Mouse (Mus musculus) right cerebral cortex, postnatal 10 days (tissue): Measurements from ENCODE around the gene Fem1a.
A peak's percentile ranks its signal among the peaks of the same experiment; 100 is the strongest.

Source experiments
- DNase-seq, 2 experiments: peaks; one replicate each; pipeline ENCODE4 v3.0.0; 2021; ENCODE audit warnings: low spot score in 2 of 2

The Fem1a gene

DNA sequence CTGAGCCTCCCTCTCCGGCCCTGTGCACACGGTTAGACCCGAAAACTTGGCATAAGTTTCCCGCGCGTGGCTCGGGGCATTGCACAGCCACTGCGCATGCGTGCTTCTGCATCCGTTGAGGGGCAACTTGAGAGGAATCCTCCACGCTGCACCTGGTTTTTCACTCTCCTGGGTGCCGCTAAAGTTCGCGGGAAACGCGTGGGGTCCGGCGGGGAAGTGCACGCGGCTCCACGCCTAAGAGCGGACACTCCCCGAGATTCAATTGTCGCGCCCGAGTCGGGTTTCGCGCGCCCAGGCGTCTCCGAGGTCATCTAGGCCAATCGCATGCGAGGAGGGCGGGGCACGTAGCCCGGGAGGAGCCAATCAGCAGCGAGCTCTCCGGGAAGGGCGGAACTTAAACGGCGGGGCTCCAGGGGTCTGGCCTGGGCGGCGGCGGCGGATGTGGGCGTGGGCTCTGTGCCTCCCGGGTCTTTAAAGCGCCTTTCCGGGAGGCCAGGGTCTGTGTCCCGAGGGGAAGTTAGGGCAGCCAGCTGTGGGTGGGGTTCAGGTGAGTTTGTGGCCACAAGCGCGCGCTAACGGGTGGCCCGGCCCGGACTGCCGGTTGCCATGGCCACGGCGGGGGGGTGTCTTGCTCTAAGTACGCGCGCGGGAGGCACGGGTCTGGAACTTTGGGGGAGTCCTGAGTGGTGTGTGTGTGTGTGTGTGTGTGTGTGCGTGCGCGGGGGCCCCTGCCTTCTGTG lies 47.4 kb downstream of the Fem1a start:
- DNase-seq, result peak; percentile 96 to 97

DNA sequence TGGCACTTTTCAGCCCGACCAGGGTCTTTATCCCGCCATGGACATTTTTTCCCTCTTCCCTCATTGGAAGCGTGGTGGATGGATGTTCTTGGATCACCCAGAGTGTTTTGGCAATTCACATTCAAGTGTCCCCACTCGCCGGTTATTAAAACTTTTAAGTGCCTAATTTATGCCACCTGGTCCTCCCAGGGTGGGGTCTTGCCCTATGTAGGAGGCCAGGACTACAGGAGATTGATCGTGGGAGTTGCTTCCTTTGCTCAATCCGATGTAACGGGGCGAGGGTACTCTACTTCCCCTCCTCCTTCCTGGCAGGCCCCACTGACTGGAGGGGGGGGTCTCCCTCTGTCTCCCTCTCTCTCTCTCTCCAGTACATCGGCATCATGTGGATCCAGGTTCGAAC lies 48.1 kb downstream of the Fem1a start:
- DNase-seq, result no peak

DNA sequence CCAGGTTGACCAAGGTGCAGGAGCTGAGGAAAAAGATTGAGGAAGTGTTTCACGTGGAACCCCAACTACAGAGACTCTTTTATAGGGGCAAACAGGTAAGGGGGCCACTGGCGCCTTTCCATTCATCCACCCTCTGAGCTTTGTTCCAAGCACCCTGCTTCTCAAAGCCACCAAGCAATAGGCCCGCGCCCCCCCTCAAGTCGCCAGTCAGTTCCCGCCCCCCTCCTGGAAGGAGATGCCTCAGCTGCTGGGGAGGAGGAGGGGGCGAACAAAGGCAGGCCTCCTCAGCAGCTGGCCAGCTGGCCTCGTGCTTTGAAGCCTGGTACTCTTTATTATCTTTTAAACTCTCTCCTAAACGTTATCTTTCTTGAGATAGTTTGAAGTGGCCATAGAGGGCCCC lies 48.5 kb downstream of the Fem1a start:
- DNase-seq, result no peak

DNA sequence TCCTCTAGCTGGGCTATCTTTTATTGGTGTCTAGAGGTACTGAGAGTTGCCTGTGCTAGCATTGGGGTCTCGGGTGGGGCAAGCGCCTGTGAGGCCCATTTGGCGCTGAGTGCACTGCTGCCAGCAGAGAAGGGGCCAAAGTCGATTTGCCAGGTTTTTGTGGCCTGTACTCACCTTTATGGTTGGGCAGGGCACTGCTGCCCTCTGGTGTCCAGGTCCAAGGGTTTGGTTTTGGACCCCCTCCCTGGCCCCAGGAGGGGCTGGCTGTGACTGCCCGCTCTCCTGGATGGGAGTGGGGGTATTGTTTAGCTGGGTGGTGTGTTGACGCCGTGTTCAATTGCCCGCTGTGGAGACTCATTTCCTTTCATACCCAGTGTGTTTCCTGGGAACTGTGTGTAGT lies 49.2 kb downstream of the Fem1a start:
- DNase-seq, result no peak

DNA sequence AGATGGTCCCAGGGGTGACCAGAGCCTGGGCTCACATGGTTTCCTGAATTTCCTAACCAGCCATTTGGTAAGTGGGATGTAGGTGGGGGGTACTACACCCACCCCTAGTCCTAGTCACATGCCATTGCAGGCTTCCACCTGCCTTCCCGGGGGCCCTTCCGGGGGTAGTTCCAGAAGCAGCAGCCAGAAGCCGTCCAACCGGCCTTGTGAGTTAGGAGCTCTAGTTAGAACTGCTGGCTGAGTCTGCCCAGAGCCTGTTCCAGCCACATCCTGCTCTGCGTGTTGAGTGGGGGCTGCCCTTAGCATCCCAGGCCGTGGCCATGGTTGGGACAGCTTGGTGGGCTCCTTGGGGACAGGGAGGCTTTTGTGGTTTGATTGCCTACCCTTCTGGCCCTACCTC lies 51.5 kb downstream of the Fem1a start:
- no peak for DNase-seq

DNA sequence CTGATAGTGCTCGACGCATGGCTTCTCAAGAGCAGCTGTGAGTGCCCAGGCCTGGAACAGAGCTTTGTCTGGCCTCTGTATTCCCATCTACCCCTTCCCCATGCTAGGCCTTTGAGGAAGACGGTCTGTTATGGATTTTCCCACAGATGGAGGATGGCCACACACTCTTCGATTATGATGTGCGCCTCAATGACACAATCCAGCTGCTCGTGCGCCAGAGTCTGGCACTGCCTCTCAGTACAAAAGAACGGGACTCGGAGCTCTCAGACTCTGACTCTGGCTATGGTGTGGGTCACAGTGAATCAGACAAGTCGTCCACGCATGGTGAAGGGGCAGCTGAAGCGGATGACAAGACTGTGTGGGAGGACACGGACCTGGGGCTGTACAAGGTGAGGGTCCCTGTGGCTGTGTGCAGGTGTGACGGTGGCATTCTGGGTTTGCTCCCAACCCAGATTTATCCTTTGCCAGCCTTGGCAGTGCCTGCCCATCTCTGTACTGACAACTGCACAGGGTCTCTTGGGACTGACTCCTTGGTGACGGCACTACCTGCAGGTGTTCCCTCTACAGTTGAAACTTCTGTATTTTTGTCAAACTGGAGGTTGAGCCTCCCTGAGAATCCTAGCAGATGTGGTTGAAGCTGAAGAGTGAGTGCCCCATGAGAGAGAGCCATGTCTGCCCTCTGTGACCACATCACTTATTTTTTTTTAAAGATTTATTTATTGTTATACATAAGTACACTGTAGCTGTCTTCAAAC lies 52.8 kb downstream of the Fem1a start:
- DNase-seq, result no peak
